Mouse (Mus musculus) gastrocnemius, postnatal 25 days (tissue): ENCODE data around the gene Slc22a29. TPM values are rescaled to one million over a fixed set of nuclear protein-coding genes. Genes with fewer than 3 reads are reported as not detected.
"Not testable (repeated sequence)": the region's sequence is repeated elsewhere in the genome, so short reads cannot be mapped to it uniquely, and the experiment has no call there.

Experiments used
- DNase-seq: peaks from one replicate; pipeline ENCODE4 v3.0.0; 2022
- long read RNA-seq, 2 experiments: library from polyadenylated mRNA; stranded (forward); transcript quantifications; one replicate each; pipeline ENCODE4 v2.0.0; 2021
- total RNA-seq, 2 experiments: library from RNA; stranded (reverse); gene quantifications; 1 replicate in 1 of 2; 2 replicates in 1 of 2; pipeline ENCODE4 v1.2.3; 2021

Gene Slc22a29
- not detected for total RNA-seq
- long read RNA-seq, experiment 1: 0 reads
- long read RNA-seq, experiment 2: 0 reads

DNA sequence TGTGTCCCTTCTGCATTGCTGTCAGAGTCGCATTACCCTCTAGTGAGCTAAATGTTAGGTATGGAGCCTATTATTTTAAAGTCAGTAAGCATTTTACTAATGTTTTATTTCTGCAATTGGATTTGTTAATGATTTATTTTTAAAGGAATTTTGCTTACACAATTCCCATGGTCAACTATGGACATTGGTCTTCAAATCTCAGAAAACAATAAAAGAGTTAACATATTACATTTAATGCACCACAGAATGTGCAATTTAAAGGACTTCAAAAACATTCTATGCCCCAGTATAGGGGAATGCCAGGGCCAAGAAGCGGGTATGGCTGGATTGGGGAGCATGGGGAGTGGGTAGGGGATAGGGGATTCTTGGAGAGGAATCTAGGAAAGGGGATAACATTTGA lies at the start of gene Slc22a29:
Gene Slc22a29 (minus strand): TSS at position 101 of the 400 bp plus-strand sequence.
- DNase-seq: no peak

GRCm38 (mm10) chr19:8265324-8265723 lies 46.6 kb upstream of the Slc22a29 start:
- no peak for DNase-seq

DNA sequence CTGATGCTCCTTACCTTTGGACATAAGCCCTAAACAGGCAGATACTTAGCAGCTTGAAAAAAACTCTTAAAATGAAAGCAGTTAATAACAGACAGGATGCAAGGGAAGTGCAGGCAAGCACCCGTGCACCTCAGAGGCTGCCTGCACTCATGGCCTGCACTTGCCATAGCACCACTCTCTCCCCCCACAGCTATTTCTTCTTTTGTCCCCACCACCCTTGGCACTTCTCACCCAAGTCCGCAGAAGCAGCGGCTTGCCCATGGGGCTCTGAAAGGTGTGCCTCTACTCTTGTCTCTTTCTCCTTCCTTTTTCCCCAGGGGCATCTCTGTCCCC lies 34.0 kb upstream of the Slc22a29 start:
- no peak for DNase-seq

GRCm38 (mm10) chr19:8251896-8252704 lies 33.4 kb upstream of the Slc22a29 start:
- peak; percentile 5 for DNase-seq

DNA sequence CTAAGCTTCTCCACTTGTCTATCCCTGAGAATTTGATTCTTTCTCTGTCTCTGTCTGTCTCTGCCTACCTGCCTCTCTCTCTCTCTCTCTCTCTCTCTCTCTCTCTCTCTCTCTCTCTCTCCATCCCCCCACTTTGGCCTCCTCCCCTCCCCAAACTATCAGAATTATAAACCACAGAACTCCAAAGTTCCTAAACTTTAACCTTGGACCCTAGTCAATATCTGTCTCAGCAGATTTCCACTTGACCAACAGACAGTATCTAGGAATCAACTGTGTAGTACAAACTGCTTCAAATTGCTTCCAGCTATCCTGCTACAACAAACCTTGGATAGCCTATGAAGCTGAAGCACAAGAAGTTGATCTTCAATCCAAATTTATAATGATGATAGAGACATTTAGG lies 10.2 kb upstream of the Slc22a29 start:
- DNase-seq: no peak

DNA sequence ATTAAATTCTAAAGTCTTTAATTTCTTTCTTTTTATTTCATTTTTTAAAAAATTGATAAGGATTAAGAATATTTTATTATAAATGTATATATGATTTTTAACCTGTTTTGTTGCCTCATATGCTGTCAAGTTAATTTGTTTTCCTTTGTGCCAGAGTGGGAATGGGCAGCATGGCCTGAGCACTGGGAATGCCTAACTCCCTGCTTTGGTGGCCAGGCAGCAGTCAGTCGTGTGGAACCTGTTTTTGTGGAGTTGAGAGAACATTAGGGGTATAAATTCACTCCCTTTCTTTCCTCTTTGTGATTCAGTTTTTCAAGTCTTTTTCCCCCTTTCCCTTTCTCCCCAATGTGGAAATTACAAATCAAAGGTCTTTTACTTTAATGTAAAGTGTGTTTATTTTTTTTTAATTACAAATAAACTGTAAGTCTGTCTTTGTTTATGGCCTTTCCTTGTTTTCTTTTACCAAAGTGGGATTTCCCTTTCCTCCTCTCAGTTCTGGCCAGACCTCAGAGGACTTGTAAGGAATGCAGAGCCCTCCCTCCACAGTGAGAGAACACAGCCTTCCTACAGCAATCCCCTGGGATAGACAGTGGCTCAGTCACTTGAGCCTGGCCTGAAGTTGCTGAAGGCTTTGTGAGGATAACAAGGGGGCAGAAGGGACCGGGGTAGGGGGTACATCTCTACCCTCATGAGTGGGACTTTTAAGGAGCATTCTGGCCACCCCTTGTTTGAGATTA lies 69.7 kb downstream of the Slc22a29 start:
- no peak for DNase-seq

DNA sequence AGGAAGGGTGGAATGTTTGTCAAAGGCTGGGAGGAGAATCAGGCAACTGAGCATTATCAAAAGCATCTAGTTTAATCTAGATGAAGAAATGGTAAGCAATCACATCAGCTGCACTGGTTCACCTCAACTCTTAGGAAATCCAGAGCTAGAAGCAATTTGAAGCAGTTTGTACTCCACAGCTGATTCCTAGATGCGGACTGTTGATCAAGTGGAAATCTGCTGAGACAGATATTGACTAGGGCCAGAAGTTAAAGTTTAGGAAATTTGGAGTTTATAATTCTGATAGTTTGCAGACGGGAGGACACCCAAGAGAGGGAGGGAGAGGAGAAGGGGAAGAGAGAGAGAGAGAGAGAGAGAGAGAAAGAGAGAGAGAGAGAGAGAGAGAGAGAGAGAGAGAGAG lies 76.0 kb downstream of the Slc22a29 start:
- DNase-seq: not testable (repeated sequence)

DNA sequence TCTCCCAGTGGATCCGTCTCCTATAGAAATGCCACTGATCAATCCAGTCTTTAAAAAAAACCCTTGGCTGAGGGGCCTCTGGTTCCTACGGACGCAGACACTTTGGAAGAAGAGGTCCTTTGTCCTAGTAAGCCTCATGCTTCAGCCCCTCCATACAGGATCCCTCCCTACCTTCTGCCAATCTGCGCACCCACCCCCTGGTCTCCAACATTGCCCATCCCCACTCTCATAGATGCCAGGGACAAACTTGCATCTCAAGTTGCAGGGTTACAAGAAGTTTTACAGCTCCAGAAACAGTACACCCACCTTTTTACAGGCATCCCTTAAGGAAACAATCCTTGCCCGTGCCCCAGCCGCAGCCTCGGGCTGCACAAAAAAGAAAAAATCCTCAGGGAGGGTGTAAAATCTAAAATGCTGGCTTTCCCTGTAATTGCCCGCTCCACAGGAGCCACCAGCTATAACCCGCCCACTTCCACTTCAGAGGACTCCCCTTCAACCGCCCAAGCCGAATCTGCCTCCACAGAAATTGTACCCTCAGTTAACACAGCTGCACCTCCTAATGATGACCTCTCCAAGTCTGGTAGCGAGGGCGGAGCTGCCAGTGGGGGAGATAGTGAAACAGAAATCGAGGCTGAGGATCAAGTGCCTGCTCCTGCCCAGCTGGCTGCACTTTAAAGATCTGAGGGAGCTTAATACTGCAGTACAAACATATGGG lies 84.4 kb downstream of the Slc22a29 start:
- DNase-seq: not testable (repeated sequence)

GRCm38 (mm10) chr19:8131881-8132280 lies 86.8 kb downstream of the Slc22a29 start, which contains the start of gene Slc22a28:
Slc22a28 (minus strand) TSS chr19:8131982.
- DNase-seq: not testable (repeated sequence)

Other genes starting within 250 kb of the Slc22a29 start
- not detected for gene Slc22a28, start 86.9 kb downstream of the Slc22a29 start, total RNA-seq
- gene Slc22a30, start 186.2 kb upstream of the Slc22a29 start, total RNA-seq: not detected